Mouse (Mus musculus): ENCODE data around the gene Prg3. TPM values are rescaled to one million over a fixed set of nuclear protein-coding genes. Genes with fewer than 3 reads are reported as not detected.

Gene Prg3
- total RNA-seq, 1 experiment from 2014 or later, result not detected

- no peak for DNase-seq
These were observed 8.4 kb downstream of the Prg3 start for GRCm38 (mm10) chr2:84996376-84996775.

DNA sequence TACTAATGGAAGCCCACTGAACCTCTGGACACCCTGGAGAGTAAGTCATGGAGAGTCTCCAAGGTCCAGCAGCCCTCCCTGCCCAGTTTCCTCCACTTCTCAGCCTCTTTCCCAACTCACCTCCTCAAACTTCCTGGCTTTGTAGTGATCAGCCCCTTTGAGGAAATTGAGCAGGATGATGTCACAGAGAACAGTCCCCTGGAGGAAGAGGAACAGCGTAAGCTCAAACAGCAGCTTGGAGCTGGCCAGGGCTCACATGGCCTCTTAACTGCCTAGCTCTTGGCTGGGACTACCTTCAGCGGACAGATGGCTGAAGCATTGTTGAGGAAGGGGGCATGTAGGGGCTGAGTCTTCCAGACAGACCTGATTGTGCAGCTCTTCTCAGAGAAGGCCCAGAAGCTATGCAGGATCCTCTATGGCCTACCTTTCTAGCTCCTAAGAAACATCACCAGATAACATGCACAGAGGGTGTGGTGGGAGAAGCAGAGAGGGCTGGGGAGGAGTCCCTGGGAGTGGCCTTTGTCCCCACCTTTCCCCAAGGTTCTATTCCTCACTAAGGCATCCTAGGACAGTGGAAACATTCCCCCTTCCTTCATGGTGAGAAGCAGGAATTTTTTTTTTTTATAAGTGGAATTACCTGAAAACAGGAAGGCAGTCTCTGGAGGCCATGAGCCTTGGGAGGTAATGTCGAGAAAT, 11.6 kb downstream of the Prg3 start:
- DNase-seq, result no peak

DNA sequence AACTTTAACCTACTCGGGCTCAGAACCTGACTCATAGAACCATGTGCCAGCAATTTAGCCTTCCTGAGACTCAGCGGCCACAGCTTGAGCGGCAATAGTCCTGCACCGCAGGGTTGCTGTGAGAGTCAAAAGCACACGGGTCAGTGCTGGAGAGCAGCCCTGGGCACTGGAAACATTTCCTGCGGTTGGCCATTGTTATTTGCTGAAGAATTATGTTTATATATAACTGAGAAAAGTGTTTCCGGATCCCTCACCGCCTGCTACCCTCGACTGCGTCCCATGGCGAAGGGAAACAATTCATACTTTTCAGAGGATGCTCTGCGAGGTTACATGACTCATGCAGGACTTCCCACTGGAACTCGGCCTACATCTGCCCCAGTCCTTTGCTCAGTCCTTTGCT, 13.5 kb downstream of the Prg3 start:
- DNase-seq, result no peak

DNA sequence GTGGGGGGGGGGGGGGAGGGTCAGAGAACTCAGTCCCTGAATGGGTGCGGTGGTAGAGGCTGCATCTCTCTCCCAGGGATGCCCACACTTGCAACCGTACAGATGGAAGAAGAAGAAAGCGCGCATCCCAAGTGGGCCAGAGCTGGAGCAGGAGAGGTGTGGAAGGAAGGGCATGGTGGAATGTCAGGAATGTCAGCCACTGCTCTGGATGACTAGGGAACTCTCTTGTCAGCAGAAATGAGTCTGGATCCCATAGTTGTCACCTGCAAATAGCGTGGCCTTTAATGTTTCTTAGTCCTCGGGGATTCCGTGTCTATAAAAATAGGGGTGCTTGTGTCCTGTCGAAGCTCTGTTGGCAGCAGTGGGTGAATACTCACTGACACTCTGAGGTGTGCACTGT, 14.6 kb downstream of the Prg3 start:
- no peak for DNase-seq

- DNase-seq, result no peak
These were observed 16.3 kb downstream of the Prg3 start for GRCm38 (mm10) chr2:85004341-85004740.

GRCm38 (mm10) chr2:85006600-85006999, 18.6 kb downstream of the Prg3 start:
- DNase-seq, result no peak

DNA sequence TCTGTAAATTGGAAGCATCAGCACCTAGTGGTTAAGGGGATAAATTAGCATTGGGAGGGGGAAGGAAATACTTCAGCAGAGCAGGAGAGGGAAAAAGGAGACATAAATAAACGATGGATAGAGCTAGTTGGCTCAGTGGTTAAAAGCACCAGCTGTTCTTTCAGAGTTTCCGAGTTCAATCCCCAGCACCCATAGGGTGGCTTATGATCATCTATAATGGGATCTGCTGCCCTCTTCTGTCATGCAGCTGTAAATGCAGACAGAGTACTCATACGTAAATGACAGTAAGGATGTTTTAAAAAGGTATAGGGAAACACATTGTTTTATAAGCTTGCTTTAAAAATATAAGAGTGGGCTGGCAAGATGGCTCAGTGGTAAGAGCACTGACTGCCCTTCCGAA, 19.7 kb downstream of the Prg3 start:
- peak; percentile 47 for DNase-seq

DNA sequence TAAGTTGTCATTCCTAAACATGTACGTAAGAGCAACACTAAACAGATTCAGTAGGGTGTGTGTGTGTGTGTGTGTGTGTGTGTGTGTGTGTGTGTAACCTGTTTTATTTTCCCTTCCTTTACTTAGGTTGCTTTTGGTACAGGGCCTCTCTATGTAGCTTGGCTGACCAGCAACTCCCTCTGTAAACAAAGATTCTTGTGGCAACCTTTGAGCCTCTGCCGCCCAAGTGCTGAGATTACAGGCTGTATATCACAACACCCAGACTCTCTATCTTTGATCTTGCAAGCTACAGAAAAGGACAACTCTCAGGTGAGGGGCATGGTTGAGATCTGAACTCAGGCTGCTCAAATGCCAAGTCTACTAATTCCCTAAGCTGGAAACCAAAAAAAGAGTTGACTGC, 21.2 kb downstream of the Prg3 start:
- no peak for DNase-seq

DNA sequence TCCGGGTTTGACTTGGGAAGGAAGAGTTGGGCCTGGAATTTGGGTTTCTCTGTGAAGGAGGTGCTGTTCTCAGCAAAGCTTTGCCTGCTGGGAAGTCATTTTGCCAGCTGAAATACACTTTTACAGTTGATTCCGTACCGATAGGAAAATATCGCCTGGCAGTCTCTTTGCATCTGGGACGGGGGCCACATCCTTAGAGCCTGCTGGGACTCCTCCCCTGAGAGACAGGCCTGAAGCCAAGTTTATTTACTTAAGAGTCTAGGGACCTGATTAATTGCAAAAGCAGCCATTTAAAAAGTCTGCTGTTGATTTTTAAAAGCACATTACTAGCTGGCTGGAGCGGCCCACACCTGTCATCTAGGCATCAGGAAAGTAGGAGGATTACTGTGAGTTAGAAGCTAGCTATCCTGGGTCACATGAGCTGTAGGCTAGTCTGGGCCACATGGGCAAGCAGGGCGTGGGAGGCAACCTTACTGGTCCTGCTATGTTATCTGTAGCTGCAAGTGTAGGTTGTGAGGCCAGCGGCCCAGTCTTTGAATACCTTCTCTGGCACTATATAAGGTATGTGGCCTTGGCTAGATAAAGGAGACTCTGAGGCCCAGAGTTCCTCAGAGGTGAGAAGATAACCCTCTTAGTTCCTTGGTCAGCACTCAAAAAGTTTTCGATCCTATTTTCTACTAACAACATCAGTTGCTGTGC, 24.0 kb downstream of the Prg3 start:
- peak; percentile 47 for DNase-seq

DNA sequence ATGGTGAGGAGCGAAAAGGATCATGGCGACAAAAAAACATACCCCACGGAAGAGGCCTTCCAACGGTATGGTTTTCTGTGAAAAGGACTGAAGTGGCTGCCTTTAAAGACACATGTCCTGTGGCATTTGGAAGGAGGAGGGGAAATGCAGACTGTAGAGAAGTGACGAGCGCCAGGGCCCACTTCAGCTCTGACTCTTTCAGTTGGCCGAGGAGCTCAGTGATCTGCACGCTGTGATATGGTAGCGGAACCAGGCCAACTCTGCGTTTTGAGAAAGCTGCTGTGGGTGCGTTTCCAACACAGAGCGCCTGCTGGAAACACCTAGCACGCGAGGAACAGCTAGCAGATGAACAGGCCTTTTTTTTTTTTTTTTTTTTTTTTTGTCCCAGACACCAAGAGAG, 24.7 kb downstream of the Prg3 start:
- no peak for DNase-seq

DNA sequence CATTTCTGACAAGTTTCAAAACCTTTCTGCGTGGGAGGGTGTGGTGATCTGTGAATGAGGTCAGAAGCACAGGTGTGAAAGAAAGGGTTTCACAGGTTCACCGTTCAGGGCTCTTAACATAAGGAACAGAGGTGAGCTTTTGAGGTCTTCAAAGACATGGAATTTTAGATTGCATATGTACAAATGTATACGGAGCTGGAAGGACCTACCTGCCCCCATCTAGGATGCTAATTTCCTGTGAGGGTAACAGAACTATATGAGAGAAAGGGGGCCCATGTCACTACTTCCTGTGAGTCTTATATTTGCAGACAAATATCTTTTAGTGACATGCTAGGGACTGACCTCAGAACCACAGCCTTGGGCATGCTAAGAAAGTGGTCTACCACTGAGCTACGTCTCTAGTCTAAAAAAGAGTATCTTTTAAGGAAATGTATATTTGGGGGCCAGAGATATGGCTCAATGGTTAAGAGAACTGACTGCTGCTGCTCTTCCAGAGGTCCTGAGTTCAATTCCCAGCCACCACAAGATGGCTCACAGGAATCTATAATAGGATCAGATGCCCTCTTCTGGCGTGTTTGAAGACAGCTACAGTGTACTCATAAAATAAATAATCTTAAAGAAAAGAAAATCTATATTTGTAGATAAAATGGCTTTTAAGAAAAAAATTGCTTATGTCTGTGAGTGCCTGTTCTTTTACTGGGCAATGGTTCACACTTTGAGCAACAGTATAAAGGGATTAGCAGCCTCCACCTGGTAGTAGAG, 26.0 kb downstream of the Prg3 start:
- no peak for DNase-seq

DNA sequence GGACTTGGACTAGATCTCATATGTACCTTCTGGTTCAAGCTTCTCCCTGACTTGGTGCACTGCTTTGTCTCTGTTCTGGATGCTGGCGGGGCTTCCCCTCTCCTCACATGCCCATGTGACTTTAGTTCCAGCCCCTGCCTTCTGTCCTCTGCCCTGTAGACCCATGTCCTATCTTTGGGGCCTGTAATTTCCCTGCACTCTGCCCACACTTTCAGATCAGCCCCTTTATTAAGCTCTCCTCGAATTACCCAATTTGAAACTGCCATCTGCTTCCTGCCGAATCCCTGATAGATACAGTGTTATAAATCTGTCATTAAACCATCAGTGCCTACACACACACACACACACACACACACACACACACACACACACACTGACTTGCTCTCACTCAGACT, 26.6 kb downstream of the Prg3 start:
- no peak for DNase-seq

- no peak for DNase-seq
These were observed 34.0 kb downstream of the Prg3 start for GRCm38 (mm10) chr2:85022043-85022442.

DNA sequence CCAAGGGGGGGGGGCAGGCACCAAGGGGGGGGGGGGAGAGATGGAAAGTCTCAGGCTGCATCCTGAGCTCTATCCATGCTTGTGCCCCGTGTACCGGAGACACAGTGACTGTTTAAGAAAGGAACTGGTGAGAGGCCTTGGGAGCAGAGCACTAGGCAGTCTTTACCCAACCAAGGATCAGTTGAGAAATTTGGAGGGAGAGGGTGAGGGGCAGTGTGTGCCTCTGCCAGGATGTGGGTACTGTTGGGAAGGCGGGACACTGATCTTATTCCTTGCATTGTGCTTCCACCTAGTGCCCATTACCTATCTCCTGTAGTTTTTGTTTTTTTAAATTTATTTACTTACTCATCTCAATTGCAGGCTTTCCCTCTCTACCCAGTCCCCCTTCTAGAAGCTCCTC, 38.2 kb downstream of the Prg3 start:
- DNase-seq, result no peak

- no peak for DNase-seq
These were observed 39.3 kb downstream of the Prg3 start for GRCm38 (mm10) chr2:85027281-85027680.

DNA sequence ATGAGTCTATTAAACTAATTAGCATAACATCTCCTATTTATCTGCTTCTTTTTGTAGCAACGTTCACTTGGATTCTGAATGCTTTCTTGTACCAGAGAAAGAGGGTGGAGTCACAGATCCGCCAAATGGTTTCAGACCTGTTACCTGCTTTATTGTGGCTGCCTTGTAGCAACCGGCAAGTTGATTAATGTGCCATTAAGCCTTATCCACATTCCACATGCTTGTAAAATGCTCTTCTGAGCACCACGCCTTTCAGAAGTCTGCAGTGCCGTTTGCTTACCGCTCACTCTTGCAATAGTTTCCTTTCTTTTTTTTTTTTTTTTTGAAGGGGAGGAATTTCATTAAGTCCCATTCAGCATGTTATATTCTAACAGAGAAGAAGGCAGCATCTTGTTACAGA, 41.9 kb downstream of the Prg3 start:
- no peak for DNase-seq

DNA sequence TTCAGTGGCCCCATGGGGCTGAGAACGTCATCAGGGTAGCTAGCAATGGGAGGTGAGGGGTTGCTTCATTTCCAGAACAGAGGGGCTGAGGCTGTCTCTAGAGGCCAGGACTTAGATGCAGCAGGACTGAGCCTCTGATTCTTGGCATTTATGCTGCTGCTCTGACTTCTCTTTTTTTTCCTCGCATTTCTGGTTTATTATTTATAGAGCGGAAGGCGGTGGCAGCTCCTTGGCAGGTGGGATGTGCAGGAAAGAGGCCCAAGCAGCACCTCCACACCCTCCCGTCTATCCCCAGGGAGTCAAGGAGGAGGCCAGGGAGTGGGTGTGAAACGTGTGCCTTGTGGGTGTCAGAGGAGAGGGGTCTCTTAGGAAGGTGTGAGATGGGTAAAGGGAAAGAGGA, 43.0 kb downstream of the Prg3 start:
- no peak for DNase-seq

DNA sequence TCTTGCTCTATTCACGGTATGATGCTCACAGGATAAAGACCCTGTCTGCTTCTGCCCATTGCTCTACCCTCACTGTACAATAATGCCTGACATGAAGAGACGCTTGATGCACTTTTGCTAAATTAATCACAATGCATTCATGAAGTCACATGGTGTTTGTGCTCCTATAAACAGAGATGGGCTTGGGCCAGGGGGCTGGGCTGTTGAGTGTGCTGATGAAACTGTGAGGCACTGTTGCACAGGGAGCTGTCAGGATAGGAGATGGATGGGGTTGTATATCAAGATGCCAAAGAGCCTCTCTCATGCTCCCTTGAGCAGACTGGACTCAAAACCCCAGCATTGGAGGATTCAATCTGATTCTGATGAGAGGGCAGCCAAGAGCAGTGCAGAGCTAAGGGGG, 45.1 kb downstream of the Prg3 start:
- no peak for DNase-seq

DNA sequence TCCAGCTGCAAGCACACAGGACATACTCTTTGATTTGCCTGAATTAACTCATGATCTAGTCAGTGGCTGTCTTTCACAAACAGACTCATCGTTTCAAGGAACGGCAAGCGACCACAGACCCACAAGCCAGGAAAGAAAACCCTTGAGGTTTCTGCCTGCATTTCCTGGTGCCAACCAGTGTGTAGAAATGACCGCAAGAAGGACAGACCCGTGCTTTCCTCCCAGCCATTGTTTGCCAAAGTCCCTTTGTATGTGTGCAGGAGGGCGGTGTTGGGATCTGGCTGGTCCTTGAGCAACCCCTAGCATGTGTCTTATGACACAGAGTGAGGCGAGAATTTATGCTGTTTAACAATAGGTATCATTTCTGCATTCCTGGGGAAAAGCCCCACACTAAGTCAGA, 46.2 kb downstream of the Prg3 start:
- DNase-seq, result no peak

DNA sequence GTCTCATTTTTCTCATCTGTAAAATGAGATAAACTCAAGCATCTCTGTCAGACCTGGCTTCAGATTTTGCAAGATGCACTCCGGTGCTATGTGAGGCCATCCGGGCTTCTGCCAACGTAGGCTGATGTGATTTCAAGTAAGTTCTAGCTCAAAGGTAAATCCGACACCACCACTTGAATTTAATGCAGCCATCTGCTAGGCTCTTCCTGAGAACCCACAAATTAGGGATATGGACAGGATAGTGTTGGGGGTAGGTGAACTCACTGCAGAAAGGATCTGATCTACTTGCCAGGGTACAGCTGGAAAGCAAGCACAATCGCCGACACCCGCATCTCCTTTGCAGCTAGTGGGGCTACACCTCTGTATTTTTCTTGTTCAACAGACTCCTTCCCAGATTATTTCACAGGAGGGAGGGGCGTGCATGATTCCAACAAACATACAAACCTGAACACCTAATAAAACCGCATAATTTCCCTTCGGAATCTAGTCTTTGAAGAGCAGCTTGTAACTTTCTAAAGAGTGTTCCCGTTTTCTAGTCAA, 48.6 kb downstream of the Prg3 start:
- DNase-seq, result no peak

GRCm38 (mm10) chr2:85037047-85038026, 49.3 kb downstream of the Prg3 start, which contains the start of the genes Ssrp1 and P2rx3:
Gene Ssrp1, plus strand, starts transcription at chr2:85037234.
Gene P2rx3, minus strand, starts transcription at chr2:85037462.
- DNase-seq, result peak; percentile 94

- DNase-seq, result no peak
These were observed 50.3 kb downstream of the Prg3 start for GRCm38 (mm10) chr2:85038336-85038735.
